Mouse (Mus musculus) fibroblast of lung, adult 2 months (primary cell): ENCODE measurements around the gene Elmo1.
A peak's percentile ranks its signal among the peaks of the same experiment; 100 is the strongest.

ENCODE experiments used
- DNase-seq: peaks from one replicate; pipeline ENCODE4 v3.0.0-alpha.2; 2011; ENCODE audit warnings: low read depth

The Elmo1 gene

GRCm38 (mm10) chr13:20320232-20320631, 229.8 kb downstream of the Elmo1 start:
- DNase-seq = no peak

- no peak for DNase-seq
Measured at GRCm38 (mm10) chr13:20323478-20323877, 233.1 kb downstream of the Elmo1 start.

GRCm38 (mm10) chr13:20327064-20327463, 236.7 kb downstream of the Elmo1 start:
- no peak for DNase-seq

GRCm38 (mm10) chr13:20327975-20328374, 237.6 kb downstream of the Elmo1 start:
- no peak for DNase-seq

GRCm38 (mm10) chr13:20328672-20329071, 238.3 kb downstream of the Elmo1 start:
- no peak for DNase-seq

GRCm38 (mm10) chr13:20330954-20331353, 240.6 kb downstream of the Elmo1 start:
- no peak for DNase-seq

GRCm38 (mm10) chr13:20335051-20335888, 244.9 kb downstream of the Elmo1 start:
- no peak for DNase-seq

- DNase-seq = no peak
Measured at GRCm38 (mm10) chr13:20335889-20336497, 245.6 kb downstream of the Elmo1 start.

GRCm38 (mm10) chr13:20342881-20343280, 252.5 kb downstream of the Elmo1 start:
- DNase-seq = no peak

- no peak for DNase-seq
Measured at GRCm38 (mm10) chr13:20349754-20350153, 259.4 kb downstream of the Elmo1 start.

GRCm38 (mm10) chr13:20352631-20353030, 262.2 kb downstream of the Elmo1 start:
- DNase-seq = peak; percentile 0

GRCm38 (mm10) chr13:20353862-20354603, 263.6 kb downstream of the Elmo1 start:
- no peak for DNase-seq

- DNase-seq = no peak
Measured at GRCm38 (mm10) chr13:20354604-20354999, 264.2 kb downstream of the Elmo1 start.

GRCm38 (mm10) chr13:20362541-20362940, 272.1 kb downstream of the Elmo1 start:
- DNase-seq = no peak

GRCm38 (mm10) chr13:20365828-20366593, 275.6 kb downstream of the Elmo1 start:
- DNase-seq = no peak

GRCm38 (mm10) chr13:20370036-20370802, 279.8 kb downstream of the Elmo1 start:
- no peak for DNase-seq

GRCm38 (mm10) chr13:20371501-20371900, 281.1 kb downstream of the Elmo1 start:
- DNase-seq = no peak

GRCm38 (mm10) chr13:20372335-20372734, 281.9 kb downstream of the Elmo1 start:
- no peak for DNase-seq

- no peak for DNase-seq
Measured at GRCm38 (mm10) chr13:20378869-20379268, 288.5 kb downstream of the Elmo1 start.

GRCm38 (mm10) chr13:20383875-20384274, 293.5 kb downstream of the Elmo1 start:
- DNase-seq = peak; percentile 34

GRCm38 (mm10) chr13:20384846-20385245, 294.4 kb downstream of the Elmo1 start:
- no peak for DNase-seq
